Mouse (Mus musculus) lung, adult 2 months (tissue): Measurements from ENCODE around the gene Rala. TPM values are rescaled to one million over a fixed set of nuclear protein-coding genes. Genes with fewer than 3 reads are reported as not detected.
A peak's percentile ranks its signal among the peaks of the same experiment; 100 is the strongest.
"Not testable (repeated sequence)": the region's sequence is repeated elsewhere in the genome, so short reads cannot be mapped to it uniquely, and the experiment has no call there.

ENCODE experiments used
- DNase-seq: peaks from one replicate; pipeline ENCODE4 v3.0.0; 2022
- H3K4me1 ChIP-seq: fragments of 200-500 bp; 2 replicates; pipeline ENCODE4 v1.6.1; 2011; ENCODE audit warnings: low read length; ENCODE audit not compliant: control insufficient read depth, insufficient read depth
- H3K4me3 ChIP-seq: fragments of 200-500 bp; replicated peaks from 2 replicates; pipeline ENCODE3; 2011; ENCODE audit warnings: low read depth, mild to moderate bottlenecking, control low read depth, low read length; ENCODE audit errors: extremely low read depth
- CTCF ChIP-seq: fragments of 200-500 bp; IDR thresholded peaks from 2 replicates; pipeline ENCODE4 v1.5.1; 2011; ENCODE audit warnings: mild to moderate bottlenecking, low read length, control low read depth; ENCODE audit not compliant: insufficient read depth
- POLR2A ChIP-seq: fragments of 200-500 bp; IDR thresholded peaks from 2 replicates; pipeline ENCODE4 v1.6.1; 2011; ENCODE audit warnings: low read depth, mild to moderate bottlenecking, control low read depth, low read length, borderline replicate concordance; ENCODE audit errors: extremely low read depth
- WGBS: fragments of 180-500 bp; shearing (Covaris S2); methylation state at CpG from one replicate; pipeline ENCODE4 v1.1.7; 2018; 5-methylcytosine and 5-hydroxymethylcytosine counted together
- polyA plus RNA-seq: library from polyadenylated mRNA; depleted of rRNA; stranded (reverse); fragments of >200 nt; gene quantifications from 2 replicates; pipeline ENCODE4 v1.2.3, GENCODE M21; 2012

The Rala gene
- polyA plus RNA-seq, 1 experiment = 25.2 TPM

DNA sequence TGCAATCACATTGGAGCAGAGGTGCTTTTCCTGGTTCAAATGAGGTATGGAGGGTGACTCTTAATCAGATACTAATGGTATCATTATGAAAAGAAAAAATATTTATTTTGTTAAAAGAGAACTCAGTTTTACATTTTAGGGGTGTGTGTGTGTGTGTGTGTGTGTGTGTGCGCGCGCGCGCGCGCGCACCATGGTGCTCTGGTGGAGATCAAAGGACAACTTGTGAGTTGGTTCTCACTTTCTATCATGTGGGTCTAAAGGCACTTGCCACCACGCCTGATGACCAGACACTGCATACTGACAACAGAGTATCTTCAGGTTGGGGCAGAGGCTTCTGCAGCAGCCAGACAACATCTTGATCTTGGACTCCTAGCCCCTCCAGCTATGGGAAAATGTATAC lies 30.7 kb upstream of the Rala start:
- no peak for DNase-seq
- 91% methylated on average over 9 of the region's 9 CpGs for WGBS
- H3K4me3 ChIP-seq = no peak overlapping the region
- H3K4me1 ChIP-seq = no peaks in the 10 kb centered on the region
- TF ChIP-seq CTCF (no peak), POLR2A (no peak)

DNA sequence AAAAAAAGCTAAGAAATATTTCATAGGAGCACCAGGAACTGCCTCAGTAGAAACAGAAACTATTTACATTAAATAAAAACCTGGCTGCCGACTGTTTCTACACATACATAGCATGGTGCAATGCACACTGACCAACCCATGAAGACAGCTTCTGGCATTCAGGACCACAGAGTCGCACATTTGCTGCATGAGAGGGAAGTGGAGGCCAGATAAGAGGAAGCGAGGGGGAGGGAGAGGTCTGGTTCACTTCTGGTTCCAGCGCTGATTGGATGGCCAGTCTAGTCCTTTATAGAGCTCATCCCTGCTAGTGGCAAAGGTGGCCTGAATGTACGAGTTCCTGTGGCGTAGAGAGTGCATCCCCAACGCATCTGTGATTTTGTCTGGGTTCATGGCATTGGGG lies 16.6 kb upstream of the Rala start:
- 75% methylated on average over 7 of the region's 7 CpGs for WGBS
- no peak for TF ChIP-seq POLR2A
- no peak overlapping the region for H3K4me3 ChIP-seq
- H3K4me1 ChIP-seq = no peaks in the 10 kb centered on the region
- DNase-seq = no peak

GRCm38 (mm10) chr13:17954282-17954681 lies 10.2 kb upstream of the Rala start:
- DNase-seq = no peak
- Histone ChIP-seq H3K4me1 (no peaks in the 10 kb centered on the region), H3K4me3 (no peak overlapping the region)
- no peak for TF ChIP-seq POLR2A
- WGBS = 50% methylated on average over 1 of the region's 1 CpGs

- not testable (repeated sequence) for H3K4me3 ChIP-seq, DNase-seq, H3K4me1 ChIP-seq
- 89% methylated on average over 8 of the region's 8 CpGs for WGBS
Measured at GRCm38 (mm10) chr13:17950581-17950980, 6.5 kb upstream of the Rala start.

DNA sequence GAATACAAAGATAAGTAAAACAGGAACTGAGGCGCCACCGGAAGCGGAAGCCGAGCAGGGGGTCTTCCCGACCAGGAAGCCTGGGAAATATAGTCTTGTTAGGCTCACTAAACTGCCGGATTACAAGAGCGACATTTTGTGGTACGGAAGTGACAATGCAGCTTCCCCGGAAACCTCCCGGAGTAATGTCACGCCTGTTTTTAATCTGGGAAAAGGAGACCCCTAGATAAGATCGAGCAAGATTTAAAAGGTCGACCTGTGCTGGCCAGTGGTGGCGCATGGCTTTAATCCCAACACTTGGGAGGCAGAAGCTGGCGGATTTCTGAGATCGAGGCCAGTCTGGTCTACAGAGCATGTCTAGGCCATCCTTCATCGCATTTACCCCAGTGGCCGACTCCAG lies 5.5 kb upstream of the Rala start:
- DNase-seq = no peak
- no peaks in the 10 kb centered on the region for H3K4me1 ChIP-seq
- TF ChIP-seq CTCF (no peak), POLR2A (no peak)
- H3K4me3 ChIP-seq = no peak overlapping the region
- 71% methylated on average over 18 of the region's 18 CpGs for WGBS

GRCm38 (mm10) chr13:17943306-17944077 lies 547 bp downstream of the Rala start:
- no peak for TF ChIP-seq POLR2A
- TF ChIP-seq CTCF = no peak
- WGBS = under 1% methylated on average over 67 of the region's 70 CpGs
- H3K4me1 ChIP-seq = peaks cover 3% of the 10 kb centered on the region
- peak overlapping the region; percentile 97 for H3K4me3 ChIP-seq
- no peak for DNase-seq

DNA sequence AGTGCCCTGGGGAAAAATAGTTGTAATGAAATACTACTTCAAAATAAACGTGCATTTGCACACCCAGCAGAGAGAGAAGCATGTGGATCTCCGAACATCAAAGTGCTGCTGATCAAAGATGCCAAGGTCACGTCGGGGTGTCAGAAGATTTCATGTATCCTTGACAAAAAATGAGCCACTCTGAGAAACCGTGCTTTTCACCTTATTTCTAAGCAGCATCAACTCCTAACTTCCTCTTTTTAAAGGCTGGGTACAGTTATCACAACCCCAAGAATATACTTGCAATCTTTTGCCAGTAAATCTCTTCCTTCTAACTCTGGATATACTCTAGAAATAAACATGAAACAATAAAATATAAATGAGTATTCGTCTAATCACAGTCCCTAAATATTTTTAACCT lies 1.7 kb downstream of the Rala start:
- TF ChIP-seq POLR2A (no peak), CTCF (no peak)
- no peak overlapping the region for H3K4me3 ChIP-seq
- no peak for DNase-seq
- WGBS = 47% methylated on average over 6 of the region's 6 CpGs
- peaks cover 3% of the 10 kb centered on the region for H3K4me1 ChIP-seq

DNA sequence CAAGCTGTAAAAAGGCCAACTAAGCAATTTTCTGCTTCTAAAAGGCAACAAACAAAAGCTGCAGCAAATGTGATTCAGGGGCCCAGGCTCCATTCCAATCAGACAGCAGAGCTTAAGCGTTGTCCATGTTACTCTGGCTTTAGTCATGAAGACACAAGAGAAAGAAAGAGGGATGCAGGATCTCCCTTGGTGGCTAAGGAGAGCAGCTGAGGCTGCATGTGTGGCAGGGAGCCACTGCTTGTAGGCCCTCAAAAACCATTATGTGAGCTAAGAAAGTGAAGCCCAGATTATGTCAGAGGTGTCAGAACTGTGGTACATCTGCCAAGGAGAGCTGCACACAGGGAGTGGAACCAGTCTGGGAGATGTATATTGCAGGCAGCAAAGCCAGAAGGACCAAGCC lies 36.7 kb downstream of the Rala start:
- DNase-seq = no peak
- TF ChIP-seq CTCF (no peak), POLR2A (no peak)
- H3K4me3 ChIP-seq = no peak overlapping the region
- H3K4me1 ChIP-seq = no peaks in the 10 kb centered on the region
- 89% methylated on average over 1 of the region's 1 CpGs for WGBS

DNA sequence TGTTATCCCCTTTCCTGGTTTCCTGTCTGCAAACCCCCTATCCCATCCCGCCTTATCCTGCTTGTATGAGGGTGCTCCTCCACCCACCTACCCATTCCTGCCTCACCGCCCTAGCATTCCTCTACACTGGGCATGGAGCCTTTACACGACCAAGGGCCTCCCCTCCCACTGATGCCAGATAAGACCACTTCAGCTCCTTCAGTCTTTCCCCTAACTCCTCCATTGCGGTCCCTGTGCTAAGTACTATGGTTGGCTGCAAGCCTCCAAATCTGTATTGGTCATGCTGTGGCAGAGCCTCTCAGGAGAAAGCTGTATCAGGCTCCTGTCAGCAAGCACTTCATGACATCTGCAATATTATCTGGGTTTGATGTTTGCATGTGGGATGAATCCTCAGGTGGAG lies 42.6 kb downstream of the Rala start:
- no peak for DNase-seq
- WGBS = 73% methylated on average over 4 of the region's 4 CpGs
- Histone ChIP-seq H3K4me1 (0 out of 2 replicates have a peak, but pooled peaks cover 3% of the 10 kb centered on the region), H3K4me3 (no peak overlapping the region)
- TF ChIP-seq POLR2A (no peak), CTCF (no peak)

DNA sequence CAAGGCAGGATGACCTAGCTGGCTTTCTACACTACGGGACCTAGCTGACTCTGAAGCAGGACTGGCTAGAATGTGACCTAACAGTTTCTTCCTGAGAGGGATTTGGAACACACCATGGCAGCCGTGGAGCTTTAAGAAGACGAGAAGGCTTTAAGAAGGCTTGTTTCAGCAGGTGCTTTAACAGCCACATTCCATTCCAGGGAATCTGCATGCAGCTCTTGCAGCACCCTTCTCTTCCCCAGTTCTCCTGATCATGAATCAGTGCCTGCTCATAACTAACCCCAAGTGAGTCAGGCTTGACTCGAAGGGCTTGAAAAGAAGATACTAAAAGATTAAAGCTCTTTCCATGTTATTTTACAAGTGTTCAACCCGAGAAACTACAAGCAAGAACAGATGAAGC lies 43.4 kb downstream of the Rala start:
- TF ChIP-seq CTCF (no peak), POLR2A (no peak)
- WGBS = 70% methylated on average over 5 of the region's 5 CpGs
- no peak for DNase-seq
- Histone ChIP-seq H3K4me1 (0 out of 2 replicates have a peak, but pooled peaks cover 3% of the 10 kb centered on the region), H3K4me3 (no peak overlapping the region)

- Histone ChIP-seq H3K4me3 (no peak overlapping the region), H3K4me1 (0 out of 2 replicates have a peak, but pooled peaks cover 3% of the 10 kb centered on the region)
- TF ChIP-seq POLR2A (no peak), CTCF (no peak)
- DNase-seq = no peak
- WGBS = 62% methylated on average over 1 of the region's 1 CpGs
Measured at GRCm38 (mm10) chr13:17897040-17897439, 47.0 kb downstream of the Rala start.
